Mouse (Mus musculus): Measurements from ENCODE around the gene Tsga10. TPM values are rescaled to one million over a fixed set of nuclear protein-coding genes. Genes with fewer than 3 reads are reported as not detected.
"Not testable (repeated sequence)": the region's sequence is repeated elsewhere in the genome, so short reads cannot be mapped to it uniquely, and the experiment has no call there.

Gene Tsga10
- polyA plus RNA-seq, 1 experiment: 11.6 TPM

GRCm38 (mm10) chr1:37865401-37866215 lies 621 bp downstream of the Tsga10 start:
- Histone ChIP-seq H3K4me1 (ENCODE audit: control insufficient read depth, insufficient read depth, low read length) (peaks cover 13% of the 10 kb centered on the region), H3K4me3 (ENCODE audit: insufficient read depth, low read length) (peak overlapping the region; percentile 66), H3K27ac (ENCODE audit: insufficient read depth, low read depth, low read length) (peak overlapping the region; percentile 53)
- TF ChIP-seq POLR2A (IDR thresholded peaks at IDR 0.05; ENCODE audit: borderline replicate concordance, low read depth, low read length): no peak

- peak overlapping the region; percentile 53 for H3K27ac ChIP-seq (ENCODE audit: insufficient read depth, low read depth, low read length)
- TF ChIP-seq POLR2A (IDR thresholded peaks at IDR 0.05; ENCODE audit: borderline replicate concordance, low read depth, low read length) (peak; percentile 91; the same call in 1 of the 2 replicates), CTCF (IDR thresholded peaks at IDR 0.05; ENCODE audit: low read depth, low read length) (no peak)
- H3K4me3 ChIP-seq (ENCODE audit: insufficient read depth, low read length): peak overlapping the region; percentile 66
- H3K4me1 ChIP-seq (ENCODE audit: control insufficient read depth, insufficient read depth, low read length): peaks cover 21% of the 10 kb centered on the region
These were observed 1.5 kb downstream of the Tsga10 start for GRCm38 (mm10) chr1:37864511-37865400.

GRCm38 (mm10) chr1:37850696-37851095 lies 15.5 kb downstream of the Tsga10 start:
- no peak overlapping the region for H3K4me3 ChIP-seq (ENCODE audit: insufficient read depth, low read length)

GRCm38 (mm10) chr1:37846878-37847277 lies 19.4 kb downstream of the Tsga10 start:
- H3K27ac ChIP-seq (ENCODE audit: insufficient read depth, low read depth, low read length): no peak overlapping the region
- TF ChIP-seq CTCF (IDR thresholded peaks at IDR 0.05; ENCODE audit: low read depth, low read length) (no peak), POLR2A (IDR thresholded peaks at IDR 0.05; ENCODE audit: borderline replicate concordance, low read depth, low read length) (no peak)
- no peak overlapping the region for H3K4me3 ChIP-seq (ENCODE audit: insufficient read depth, low read length)
- H3K4me1 ChIP-seq (ENCODE audit: control insufficient read depth, insufficient read depth, low read length): no peaks in the 10 kb centered on the region

More at GRCm38 (mm10) chr1:37850696-37851095, 15.5 kb downstream of the Tsga10 start:
- Histone ChIP-seq H3K27ac (ENCODE audit: insufficient read depth, low read depth, low read length) (no peak overlapping the region), H3K4me1 (ENCODE audit: control insufficient read depth, insufficient read depth, low read length) (no peaks in the 10 kb centered on the region)
- no peak for TF ChIP-seq CTCF (IDR thresholded peaks at IDR 0.05; ENCODE audit: low read depth, low read length)
- TF ChIP-seq POLR2A (IDR thresholded peaks at IDR 0.05; ENCODE audit: borderline replicate concordance, low read depth, low read length): no peak

- TF ChIP-seq POLR2A (IDR thresholded peaks at IDR 0.05; ENCODE audit: borderline replicate concordance, low read depth, low read length) (no peak), CTCF (IDR thresholded peaks at IDR 0.05; ENCODE audit: low read depth, low read length) (no peak)
- Histone ChIP-seq H3K27ac (ENCODE audit: insufficient read depth, low read depth, low read length) (no peak overlapping the region), H3K4me3 (ENCODE audit: insufficient read depth, low read length) (no peak overlapping the region), H3K4me1 (ENCODE audit: control insufficient read depth, insufficient read depth, low read length) (no peaks in the 10 kb centered on the region)
These were observed 34.5 kb downstream of the Tsga10 start for GRCm38 (mm10) chr1:37831681-37832080.

GRCm38 (mm10) chr1:37802291-37802690 lies 63.9 kb downstream of the Tsga10 start:
- not testable (repeated sequence) for H3K4me3 ChIP-seq (ENCODE audit: insufficient read depth, low read length); H3K4me1 ChIP-seq (ENCODE audit: control insufficient read depth, insufficient read depth, low read length); H3K27ac ChIP-seq (ENCODE audit: insufficient read depth, low read depth, low read length)

- Histone ChIP-seq H3K4me3 (ENCODE audit: insufficient read depth, low read length) (no peak overlapping the region), H3K4me1 (ENCODE audit: control insufficient read depth, insufficient read depth, low read length) (peaks cover 6% of the 10 kb centered on the region), H3K27ac (ENCODE audit: insufficient read depth, low read depth, low read length) (no peak overlapping the region)
- no peak for TF ChIP-seq POLR2A (IDR thresholded peaks at IDR 0.05; ENCODE audit: borderline replicate concordance, low read depth, low read length)
- no peak for TF ChIP-seq CTCF (IDR thresholded peaks at IDR 0.05; ENCODE audit: low read depth, low read length)
These were observed 65.9 kb downstream of the Tsga10 start for GRCm38 (mm10) chr1:37800298-37800697.

GRCm38 (mm10) chr1:37799505-37799904 lies 66.7 kb downstream of the Tsga10 start:
- TF ChIP-seq CTCF (IDR thresholded peaks at IDR 0.05; ENCODE audit: low read depth, low read length): no peak
- TF ChIP-seq POLR2A (IDR thresholded peaks at IDR 0.05; ENCODE audit: borderline replicate concordance, low read depth, low read length): no peak
- Histone ChIP-seq H3K4me1 (ENCODE audit: control insufficient read depth, insufficient read depth, low read length) (peaks cover 6% of the 10 kb centered on the region), H3K27ac (ENCODE audit: insufficient read depth, low read depth, low read length) (no peak overlapping the region), H3K4me3 (ENCODE audit: insufficient read depth, low read length) (no peak overlapping the region)

- Histone ChIP-seq H3K4me3 (ENCODE audit: insufficient read depth, low read length) (no peak overlapping the region), H3K4me1 (ENCODE audit: control insufficient read depth, insufficient read depth, low read length) (no peaks in the 10 kb centered on the region), H3K27ac (ENCODE audit: insufficient read depth, low read depth, low read length) (no peak overlapping the region)
- TF ChIP-seq POLR2A (IDR thresholded peaks at IDR 0.05; ENCODE audit: borderline replicate concordance, low read depth, low read length): no peak
- no peak for TF ChIP-seq CTCF (IDR thresholded peaks at IDR 0.05; ENCODE audit: low read depth, low read length)
These were observed 106.8 kb downstream of the Tsga10 start for GRCm38 (mm10) chr1:37759407-37759806.

Measured in bone marrow macrophage, adult 2 months (primary cell).